Mouse (Mus musculus): ENCODE measurements at regions not wholly inside any gene's neighbourhood (a gene's known extent, or its start where the extent isn't known, plus 50 kb on each side); places are given as distances from the start of the nearest gene placed in this dataset.

DNA sequence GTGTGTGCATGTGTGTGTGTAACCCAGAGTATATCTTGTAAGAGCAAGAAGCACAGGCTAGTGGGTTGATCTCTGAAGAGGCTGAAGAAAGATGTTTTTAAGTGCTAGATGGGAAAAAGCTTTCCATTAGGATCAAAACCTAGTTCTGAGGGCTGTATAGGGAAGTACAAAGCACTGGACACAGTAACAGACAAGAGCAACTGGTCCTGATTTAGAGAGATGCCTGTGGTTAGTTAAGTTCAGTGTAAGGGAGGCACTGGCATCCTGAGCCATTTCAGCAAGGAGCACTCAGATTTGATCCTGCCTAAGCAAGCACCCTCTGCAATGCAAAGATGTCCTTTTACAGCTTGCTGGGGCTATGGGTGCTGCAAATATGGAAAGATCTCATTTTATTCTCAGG, 280.1 kb downstream of the Mid1ip1 start:
- TF ChIP-seq CTCF (IDR thresholded peaks at IDR 0.05; ENCODE audit: extremely low read depth, insufficient read depth, insufficient read length, insufficient replicate concordance) = no peak
- no peak for TF ChIP-seq POLR2A (IDR thresholded peaks at IDR 0.05; ENCODE audit: low read depth, low read length)

All from spleen, adult 2 months (tissue).